ENCODE assay signal across 21 mouse cellular contexts in genomic region chr14:100642076-100642475, GRCm38 (mm10).
DNase-seq lines count a peak whose midpoint lies in the region; ATAC-seq and TF ChIP-seq lines count a peak whose summit lies in the region.
"Had no signal": no experiment of that assay in that cellular context is flagged by ENCODE, and none has a peak within 500 bp of the region (broad histone marks: within the 10 kb centered on the region; RNA-seq: fewer than 3 reads in every experiment).

No protein-coding gene starts in this region.

- no peak overlapping the region for H3K27ac ChIP-seq in midbrain, embryonic 11.5 days (ENCODE audit: low read depth, low read length)
- no peak overlapping the region for H3K27ac ChIP-seq in midbrain, embryonic 16.5 days (ENCODE audit: low read length)
- H3K27ac ChIP-seq: embryonic facial prominence, embryonic 13.5 days; embryonic facial prominence, embryonic 15.5 days; forebrain, embryonic 10.5 days; forebrain, embryonic 12.5 days had no signal

- no peaks in the 10 kb centered on the region for H3K36me3 ChIP-seq in midbrain, embryonic 11.5 days (ENCODE audit: control insufficient read depth, insufficient read depth, low read length)
- no peaks in the 10 kb centered on the region for H3K36me3 ChIP-seq in midbrain, embryonic 16.5 days (ENCODE audit: control insufficient read depth, insufficient read depth, low read length)
- H3K36me3 ChIP-seq: embryonic facial prominence, embryonic 13.5 days; embryonic facial prominence, embryonic 15.5 days; forebrain, embryonic 10.5 days; forebrain, embryonic 12.5 days had no signal

- H3K4me3 ChIP-seq in midbrain, embryonic 11.5 days (ENCODE audit: low read depth, low read length): no peak overlapping the region
- no peak overlapping the region for H3K4me3 ChIP-seq in midbrain, embryonic 16.5 days (ENCODE audit: low read depth, low read length)
- H3K4me3 ChIP-seq: embryonic facial prominence, embryonic 13.5 days; embryonic facial prominence, embryonic 15.5 days; erythroblast, embryonic 14.5 days; forebrain, embryonic 10.5 days; forebrain, embryonic 12.5 days had no signal

- TF ChIP-seq CTCF in brain, embryonic 14.5 days (IDR thresholded peaks at IDR 0.05; ENCODE audit: borderline replicate concordance, extremely low read depth, insufficient read depth, insufficient read length): no peak

- ATAC-seq in midbrain, embryonic 11.5 days (ENCODE audit: low FRiP score): no peak
- no peak for ATAC-seq in midbrain, embryonic 16.5 days
- ATAC-seq: forebrain, embryonic 14.5 days; forebrain, embryonic 16.5 days had no signal

- no peaks in the 10 kb centered on the region for H3K9me3 ChIP-seq in midbrain, embryonic 11.5 days (ENCODE audit: control insufficient read depth, low read length)
- H3K9me3 ChIP-seq in midbrain, embryonic 16.5 days (replicated peaks; ENCODE audit: control insufficient read depth, low read length, poor library complexity, severe bottlenecking): no peaks in the 10 kb centered on the region
- H3K9me3 ChIP-seq: embryonic facial prominence, embryonic 13.5 days; embryonic facial prominence, embryonic 15.5 days; forebrain, embryonic 10.5 days; forebrain, embryonic 12.5 days had no signal

- WGBS in midbrain, embryonic 11.5 days: 78% methylated on average over 2 of the region's 2 CpGs
- 66% methylated on average over 2 of the region's 2 CpGs for WGBS in midbrain, embryonic 16.5 days

- no peak overlapping the region for H3K9ac ChIP-seq in midbrain, embryonic 11.5 days (ENCODE audit: low read length)
- no peak overlapping the region for H3K9ac ChIP-seq in midbrain, embryonic 16.5 days (ENCODE audit: low read depth, low read length)
- H3K9ac ChIP-seq: embryonic facial prominence, embryonic 13.5 days; embryonic facial prominence, embryonic 15.5 days; forebrain, embryonic 12.5 days had no signal

- peak; percentile 19 to 38 for DNase-seq in cerebellum, postnatal 14 days
- no peak for DNase-seq in cerebellum, postnatal 4 days (ENCODE audit: low spot score in 2 of 2)
- peak; percentile 61 for DNase-seq in midbrain, embryonic 11.5 days (ENCODE audit: low spot score, missing footprints)
- DNase-seq in brain, embryonic 14.5 days (ENCODE audit: low read depth): peak; percentile 17
- DNase-seq in testis, postnatal 10 days (ENCODE audit: low spot score): no peak
- DNase-seq: adrenal gland, adult 2 months; adrenal gland, postnatal 10 days; adrenal gland, postnatal 25 days; cerebellum, adult 11-12 months; cerebellum, adult 2 months; cerebellum, adult 9-10 months; cerebellum, postnatal 25 days; embryo, embryonic 11 days had no signal

- H3K27me3 ChIP-seq in midbrain, embryonic 11.5 days (ENCODE audit: control insufficient read depth, insufficient read depth, low read length): no peaks in the 10 kb centered on the region
- H3K27me3 ChIP-seq in midbrain, embryonic 16.5 days (ENCODE audit: control insufficient read depth, insufficient read depth, low read depth, low read length): no peaks in the 10 kb centered on the region
- H3K27me3 ChIP-seq: embryonic facial prominence, embryonic 13.5 days; embryonic facial prominence, embryonic 15.5 days; forebrain, embryonic 12.5 days had no signal

- H3K4me2 ChIP-seq in midbrain, embryonic 11.5 days: no peak overlapping the region
- H3K4me2 ChIP-seq in midbrain, embryonic 16.5 days (ENCODE audit: low read length): no peak overlapping the region
- H3K4me2 ChIP-seq: embryonic facial prominence, embryonic 13.5 days; embryonic facial prominence, embryonic 15.5 days; forebrain, embryonic 12.5 days had no signal

- no peak for TF ChIP-seq POLR2A in brain, embryonic 14.5 days (IDR thresholded peaks at IDR 0.05; ENCODE audit: borderline replicate concordance, extremely low read depth, insufficient read depth, insufficient read length, poor library complexity, severe bottlenecking)

- H3K4me1 ChIP-seq in midbrain, embryonic 11.5 days (ENCODE audit: control insufficient read depth, insufficient read depth, low read length): no peaks in the 10 kb centered on the region
- no peaks in the 10 kb centered on the region for H3K4me1 ChIP-seq in midbrain, embryonic 16.5 days (ENCODE audit: control insufficient read depth, insufficient read depth, low read length)
- H3K4me1 ChIP-seq: embryonic facial prominence, embryonic 13.5 days; embryonic facial prominence, embryonic 15.5 days; forebrain, embryonic 10.5 days; forebrain, embryonic 12.5 days had no signal

Comparison
In these comparisons a context has a peak if more than half of its experiments do, and no peak if none do; other contexts are left out.
1. DNase-seq: peak in cerebellum, postnatal 14 days (2 of 2), midbrain, embryonic 11.5 days (single experiment) and brain, embryonic 14.5 days (single experiment); none in cerebellum, postnatal 4 days (0 of 2) and testis, postnatal 10 days (single experiment).